Mouse (Mus musculus): ENCODE measurements at regions not wholly inside any gene's neighbourhood (a gene's known extent, or its start where the extent isn't known, plus 50 kb on each side); places are given as distances from the start of the nearest gene placed in this dataset.

DNA sequence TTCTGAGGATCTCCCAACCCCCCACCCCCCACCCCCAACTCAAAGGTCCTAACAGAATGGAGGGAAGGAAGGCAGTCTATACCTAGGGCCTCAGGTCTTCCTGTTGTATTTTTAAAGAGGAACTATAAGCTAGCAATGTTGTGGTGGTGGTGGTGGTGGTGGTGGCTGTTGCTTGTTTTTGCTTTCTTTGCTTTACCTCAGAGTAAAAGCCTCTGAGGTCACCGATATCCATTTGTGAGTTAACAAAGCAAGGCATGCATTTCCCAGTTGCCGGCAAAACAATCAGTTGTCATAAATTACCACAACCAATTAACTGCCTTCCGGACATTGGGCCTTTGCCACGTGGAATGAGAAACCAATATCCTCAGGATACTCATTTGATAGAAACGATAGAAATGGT is 191.9 kb upstream of the Map3k1 start:
- DNase-seq (ENCODE audit: extremely low read depth, low read depth), result no peak

DNA sequence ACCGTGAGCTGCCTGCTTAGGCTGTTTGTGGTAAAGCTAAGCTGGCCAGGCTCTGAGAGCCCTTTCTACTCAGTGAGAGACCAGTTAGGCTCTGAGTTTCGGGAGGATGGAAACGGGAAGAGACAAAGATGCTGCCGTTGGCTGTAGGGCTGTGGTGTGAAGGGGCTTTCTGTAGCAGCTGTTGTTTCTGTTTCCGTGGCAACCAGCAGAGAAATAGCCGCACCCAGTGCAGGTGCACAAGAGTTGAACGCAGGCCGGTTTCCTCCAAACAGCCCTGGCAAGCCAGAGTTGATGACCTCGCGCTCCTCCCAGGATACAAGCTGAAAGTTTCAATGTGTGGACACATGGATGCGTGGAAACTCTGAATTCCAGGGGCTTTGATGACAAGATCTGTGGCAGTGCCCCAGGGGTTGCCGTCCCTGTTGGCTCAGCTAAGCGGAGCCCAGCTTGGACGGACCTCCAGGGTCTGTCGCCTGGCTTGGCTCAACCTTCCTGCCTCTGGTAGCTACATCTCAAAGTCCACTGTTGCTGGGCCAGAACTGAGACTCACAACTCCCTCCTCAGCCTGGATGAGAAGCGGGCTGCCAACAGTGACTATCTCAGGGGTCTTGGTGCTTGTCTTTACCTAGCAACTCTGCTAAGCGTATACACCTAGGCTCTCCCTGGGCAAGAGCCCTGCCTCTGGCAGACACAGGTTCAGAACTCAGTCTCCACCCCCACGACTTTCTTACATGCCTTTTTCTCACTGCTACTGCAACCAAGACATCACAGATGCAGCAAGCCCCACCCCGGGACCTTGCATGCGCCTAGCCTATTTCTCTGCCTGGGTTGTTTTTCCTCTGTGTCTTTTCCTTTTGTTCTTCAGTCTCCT is 192.6 kb upstream of the Map3k1 start:
- no peak for DNase-seq (ENCODE audit: extremely low read depth, low read depth)

DNA sequence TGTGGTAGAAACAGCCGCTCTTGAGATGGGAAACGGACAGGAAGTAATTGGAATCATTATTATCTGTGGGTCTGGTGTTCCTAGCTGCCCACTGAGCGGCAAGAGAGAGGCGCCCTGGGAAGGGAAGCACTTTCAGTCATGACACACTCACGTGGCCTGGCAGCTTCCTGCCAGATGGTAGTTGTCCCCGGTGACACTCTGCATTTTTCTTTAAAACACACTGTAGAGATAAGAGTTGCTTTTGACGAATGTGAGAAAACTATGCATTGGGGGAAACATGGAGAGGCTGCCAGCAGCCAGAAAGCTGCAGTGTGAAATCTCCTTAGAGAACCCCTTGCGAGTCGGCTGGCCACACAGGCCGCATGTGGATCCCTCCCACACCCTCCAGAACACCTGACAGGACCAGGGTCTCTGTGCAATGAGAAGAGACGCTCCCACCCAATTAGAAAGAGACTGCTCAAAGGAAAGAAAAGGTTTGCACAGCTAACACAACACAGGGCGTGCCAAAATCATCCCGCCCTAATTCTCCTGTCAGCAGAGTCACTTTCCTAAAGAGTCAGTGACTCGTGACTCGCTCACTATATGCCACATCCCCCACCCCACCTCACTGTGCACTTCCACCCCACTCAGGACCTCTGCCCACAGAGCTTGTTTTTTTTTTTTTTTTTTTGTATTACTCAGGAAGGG is 194.0 kb upstream of the Map3k1 start:
- DNase-seq (ENCODE audit: extremely low read depth, low read depth), result no peak

DNA sequence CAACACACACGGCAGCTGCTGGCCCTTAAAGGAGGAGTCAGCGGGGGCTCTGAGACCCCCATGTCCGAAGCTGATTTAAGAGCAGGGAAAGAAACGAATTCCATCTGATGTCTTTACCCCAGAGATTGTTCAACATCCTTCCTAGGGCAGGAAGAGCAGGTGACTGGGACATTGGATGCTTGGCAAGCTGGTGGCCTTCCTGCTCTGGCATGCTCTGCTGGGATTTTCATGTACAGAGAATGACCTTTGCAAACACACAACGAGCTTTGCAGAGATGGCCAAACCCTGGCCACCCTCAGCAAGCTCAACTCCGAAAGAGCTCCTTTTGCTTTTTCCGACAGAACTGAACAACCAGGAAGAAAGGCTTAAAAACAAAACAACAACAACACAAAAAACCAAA is 194.7 kb upstream of the Map3k1 start:
- no peak for DNase-seq (ENCODE audit: extremely low read depth, low read depth)

DNA sequence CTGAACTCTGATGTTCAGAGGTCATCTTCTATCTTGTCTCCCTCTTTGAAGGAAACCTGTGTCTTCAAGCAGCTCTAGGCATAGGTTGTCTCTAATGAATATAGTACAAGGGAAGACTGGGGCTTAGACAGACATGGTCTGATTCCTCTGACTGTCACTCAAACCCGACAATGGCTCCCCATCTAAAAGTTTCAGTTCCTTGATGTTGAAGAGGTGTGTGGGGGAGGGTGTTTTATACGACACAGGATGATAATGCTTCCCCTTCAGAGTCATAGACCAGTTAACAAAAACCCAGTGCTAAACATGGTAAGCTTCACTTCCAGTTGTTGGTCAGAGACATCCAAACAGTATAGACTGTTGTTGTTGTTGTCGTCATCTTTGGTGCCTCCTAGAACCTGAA is 195.3 kb upstream of the Map3k1 start:
- DNase-seq (ENCODE audit: extremely low read depth, low read depth), result no peak

DNA sequence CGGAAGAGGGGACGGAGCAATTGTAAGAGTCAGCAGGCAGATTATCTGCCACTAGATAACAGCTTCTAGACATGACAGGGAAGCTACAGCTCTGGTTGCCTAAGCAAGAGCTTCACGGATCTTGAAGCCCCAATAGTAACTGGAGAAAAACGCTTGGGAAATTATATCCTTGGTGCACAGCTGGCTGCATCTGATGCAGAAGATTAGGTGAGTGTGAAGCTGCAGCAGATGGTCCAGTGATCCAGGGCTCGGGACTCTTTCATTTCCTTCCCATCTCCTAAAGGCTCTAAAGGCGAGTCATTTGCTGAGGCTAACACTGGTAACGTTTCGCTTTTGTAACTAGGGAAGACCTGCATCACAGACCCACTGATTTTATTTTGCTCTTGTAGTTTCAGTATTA is 196.6 kb upstream of the Map3k1 start:
- no peak for DNase-seq (ENCODE audit: extremely low read depth, low read depth)

DNA sequence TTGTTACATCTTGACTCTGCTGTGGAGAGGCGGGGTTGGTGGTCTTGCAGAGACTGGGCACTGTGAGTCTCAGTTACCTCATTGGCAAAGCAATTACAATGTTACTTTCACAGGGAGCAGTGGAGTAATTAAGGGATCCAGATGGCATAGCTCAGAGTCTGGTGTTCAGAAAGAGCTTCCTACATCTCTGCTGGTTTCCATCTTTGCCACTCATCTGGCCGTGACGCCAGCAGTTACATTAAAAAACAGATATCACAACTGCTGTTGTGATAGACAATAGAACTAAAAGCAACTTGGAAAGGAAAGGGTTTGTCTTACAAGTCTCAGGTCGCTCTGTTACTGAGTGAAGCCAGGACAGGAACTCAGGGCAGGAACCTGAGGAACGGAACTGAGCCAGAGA is 200.0 kb upstream of the Map3k1 start:
- no peak for DNase-seq (ENCODE audit: extremely low read depth, low read depth)

DNA sequence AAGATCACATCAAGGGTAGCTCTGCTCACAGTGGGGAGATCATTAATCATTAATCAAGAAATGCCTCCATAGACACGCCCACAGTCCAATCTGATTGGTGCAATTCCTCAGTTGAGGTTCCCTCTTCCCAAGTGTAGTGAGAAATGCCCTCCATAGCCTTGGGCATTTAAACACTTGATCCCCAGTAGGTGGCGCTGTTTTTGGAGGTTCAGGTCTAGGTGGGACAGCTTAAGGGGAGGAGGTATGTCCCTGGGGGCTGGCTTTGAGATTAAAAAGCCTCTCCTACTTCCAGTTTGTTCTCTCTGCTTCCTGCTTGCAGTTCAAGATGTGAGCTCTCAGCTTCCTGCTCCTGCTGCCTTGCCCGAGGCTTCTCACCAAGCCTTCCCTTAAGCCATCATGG is 200.5 kb upstream of the Map3k1 start:
- DNase-seq (ENCODE audit: extremely low read depth, low read depth), result no peak

DNA sequence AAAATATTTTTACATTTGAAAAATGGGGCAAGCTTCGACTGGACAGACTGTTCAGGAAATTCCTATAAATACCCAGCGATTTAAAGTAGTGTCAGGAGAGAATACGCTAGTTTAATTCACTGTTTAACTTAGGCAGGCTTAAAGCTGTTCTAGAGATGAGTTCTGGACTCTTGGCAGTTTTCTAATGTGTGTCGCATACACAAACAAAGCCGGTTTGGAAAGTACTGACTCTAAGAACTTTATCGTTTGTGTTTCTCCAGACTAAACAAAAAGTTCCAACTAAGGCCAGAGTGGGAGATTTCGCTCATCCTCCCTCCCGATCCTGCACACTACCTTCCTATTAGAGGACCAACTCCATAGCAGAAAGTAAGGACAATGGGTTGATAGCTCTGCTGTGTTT is 201.7 kb upstream of the Map3k1 start:
- no peak for DNase-seq (ENCODE audit: extremely low read depth, low read depth)

DNA sequence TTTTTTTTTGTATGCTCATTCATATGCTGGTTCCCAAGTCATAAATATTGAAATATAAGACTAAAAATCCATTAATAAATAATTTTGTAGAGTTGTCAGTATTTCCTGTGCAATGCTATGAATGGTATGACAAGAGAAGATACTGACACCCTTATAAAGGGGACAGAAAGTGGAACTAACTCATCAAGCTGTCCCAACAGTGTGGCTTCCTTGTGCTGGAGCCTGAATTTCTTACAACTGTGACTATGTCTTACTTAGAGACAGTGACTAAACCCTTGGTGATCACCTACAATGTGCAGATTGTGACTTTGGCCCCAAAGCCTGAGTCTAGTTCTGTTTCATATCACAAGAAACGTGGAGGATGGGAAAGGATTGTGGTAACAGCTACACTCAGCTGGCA is 203.8 kb upstream of the Map3k1 start:
- no peak for DNase-seq (ENCODE audit: extremely low read depth, low read depth)

DNA sequence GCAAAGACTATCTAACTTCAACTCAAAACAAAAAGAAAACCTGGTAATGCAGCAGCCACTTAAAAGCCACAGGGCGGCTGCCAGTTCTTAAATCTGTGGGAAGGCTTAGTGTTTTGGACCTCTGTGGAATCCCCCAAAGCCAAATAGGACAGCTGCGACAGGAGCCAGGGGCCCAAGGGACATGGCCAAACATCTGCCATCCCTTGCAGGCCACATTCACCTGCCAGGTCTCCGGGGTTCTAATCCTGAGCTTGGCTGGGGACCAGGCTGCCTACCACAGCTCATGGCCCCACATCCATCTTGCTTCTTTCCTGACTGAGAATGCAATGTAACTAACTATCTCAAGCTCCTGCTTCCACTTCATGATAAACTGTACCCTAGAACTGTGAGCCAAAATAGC is 206.3 kb upstream of the Map3k1 start:
- DNase-seq (ENCODE audit: extremely low read depth, low read depth), result no peak

DNA sequence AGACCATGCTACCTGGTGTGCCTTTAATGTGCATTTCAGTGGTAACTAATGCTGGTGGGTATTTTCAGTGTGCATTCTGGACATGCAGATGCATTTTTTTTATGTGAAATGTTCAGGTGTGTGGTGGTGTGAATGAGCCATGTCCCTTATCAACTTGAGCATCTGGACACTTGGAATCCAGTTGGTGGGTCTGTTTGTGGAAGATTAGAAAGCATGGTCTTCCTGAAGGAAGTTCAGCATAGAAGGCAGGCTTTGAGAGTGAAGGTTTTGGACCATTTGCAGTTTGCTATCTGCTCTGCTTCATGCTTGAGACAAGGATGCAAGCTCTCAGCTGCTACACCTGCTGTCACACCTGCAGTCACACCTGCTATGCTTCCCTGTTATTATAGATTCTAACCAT is 207.5 kb upstream of the Map3k1 start:
- DNase-seq (ENCODE audit: extremely low read depth, low read depth), result no peak

DNA sequence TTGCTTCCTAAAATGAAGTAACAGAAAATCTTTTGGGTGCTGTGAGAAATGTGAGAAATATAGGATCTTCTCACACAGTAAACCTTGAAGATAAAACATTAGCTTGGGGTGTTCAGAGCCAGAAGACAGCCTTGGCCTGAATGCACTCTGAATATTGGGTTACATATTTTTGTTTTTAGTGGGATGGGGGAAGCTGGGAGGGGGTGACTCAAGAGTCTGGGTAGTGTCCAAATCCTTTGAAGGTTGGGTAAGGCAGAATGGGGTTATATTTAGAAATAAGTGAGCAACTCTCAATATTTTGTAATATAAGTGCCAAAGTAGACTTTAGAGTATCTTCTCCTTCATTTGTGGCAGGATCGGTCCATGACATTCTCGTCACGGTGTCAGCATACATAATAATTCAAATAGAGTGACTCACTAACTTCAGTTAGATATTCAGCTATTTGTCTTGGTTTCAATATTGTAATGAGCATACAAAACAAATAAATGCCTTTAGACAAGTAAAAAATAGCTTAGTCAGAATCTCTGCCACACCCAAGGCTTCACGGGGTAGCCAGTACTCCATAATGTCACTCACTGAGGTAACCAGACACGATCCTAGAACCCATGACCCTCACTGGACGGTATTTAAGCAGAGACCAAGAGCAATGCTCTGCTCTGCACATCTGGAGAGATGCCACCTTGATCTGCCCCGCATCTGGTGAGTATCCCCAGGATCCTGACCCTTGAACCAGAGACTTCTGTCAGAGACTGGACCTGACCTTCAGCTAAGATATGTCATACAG is 209.9 kb upstream of the Map3k1 start:
- DNase-seq (ENCODE audit: extremely low read depth, low read depth), result no peak

DNA sequence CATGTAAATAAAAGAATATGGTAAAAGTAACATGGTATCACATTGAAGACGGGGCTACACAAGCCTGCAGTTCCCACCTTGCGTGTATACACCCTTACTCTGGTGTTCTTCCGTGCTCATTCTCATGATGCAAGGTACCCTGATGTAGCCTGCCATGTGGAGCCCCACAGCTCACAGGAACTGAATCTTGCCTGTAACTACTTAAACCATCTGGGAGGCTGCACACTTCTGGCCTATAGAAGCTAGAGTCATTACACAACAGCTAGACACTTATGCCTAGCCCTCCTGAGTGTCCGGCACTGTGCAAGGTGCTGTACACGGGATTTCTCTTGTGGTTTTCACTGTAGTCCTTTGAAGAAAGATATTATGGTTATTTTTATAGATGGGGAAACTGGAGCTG is 210.8 kb upstream of the Map3k1 start:
- DNase-seq (ENCODE audit: extremely low read depth, low read depth), result no peak

DNA sequence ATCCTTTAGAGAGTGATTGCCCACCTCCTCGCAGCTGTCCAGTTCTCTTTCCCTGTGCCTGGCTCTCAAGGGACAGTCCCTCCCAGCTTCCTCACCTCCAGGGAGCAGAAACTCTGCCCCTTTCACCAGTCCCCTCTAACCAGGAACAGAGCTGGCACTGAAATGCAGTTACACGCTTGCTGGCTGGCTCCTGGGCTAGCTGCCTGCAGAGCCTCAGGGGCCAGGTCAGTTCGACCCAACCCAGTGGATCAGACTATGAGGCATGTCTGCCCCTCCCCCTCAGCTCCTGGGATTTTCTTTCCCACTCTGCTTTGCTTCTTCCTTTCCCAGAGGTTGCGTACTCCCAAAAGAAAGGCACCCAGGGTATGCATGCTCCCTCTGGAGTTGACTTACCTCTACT is 214.4 kb upstream of the Map3k1 start:
- no peak for DNase-seq (ENCODE audit: extremely low read depth, low read depth)

DNA sequence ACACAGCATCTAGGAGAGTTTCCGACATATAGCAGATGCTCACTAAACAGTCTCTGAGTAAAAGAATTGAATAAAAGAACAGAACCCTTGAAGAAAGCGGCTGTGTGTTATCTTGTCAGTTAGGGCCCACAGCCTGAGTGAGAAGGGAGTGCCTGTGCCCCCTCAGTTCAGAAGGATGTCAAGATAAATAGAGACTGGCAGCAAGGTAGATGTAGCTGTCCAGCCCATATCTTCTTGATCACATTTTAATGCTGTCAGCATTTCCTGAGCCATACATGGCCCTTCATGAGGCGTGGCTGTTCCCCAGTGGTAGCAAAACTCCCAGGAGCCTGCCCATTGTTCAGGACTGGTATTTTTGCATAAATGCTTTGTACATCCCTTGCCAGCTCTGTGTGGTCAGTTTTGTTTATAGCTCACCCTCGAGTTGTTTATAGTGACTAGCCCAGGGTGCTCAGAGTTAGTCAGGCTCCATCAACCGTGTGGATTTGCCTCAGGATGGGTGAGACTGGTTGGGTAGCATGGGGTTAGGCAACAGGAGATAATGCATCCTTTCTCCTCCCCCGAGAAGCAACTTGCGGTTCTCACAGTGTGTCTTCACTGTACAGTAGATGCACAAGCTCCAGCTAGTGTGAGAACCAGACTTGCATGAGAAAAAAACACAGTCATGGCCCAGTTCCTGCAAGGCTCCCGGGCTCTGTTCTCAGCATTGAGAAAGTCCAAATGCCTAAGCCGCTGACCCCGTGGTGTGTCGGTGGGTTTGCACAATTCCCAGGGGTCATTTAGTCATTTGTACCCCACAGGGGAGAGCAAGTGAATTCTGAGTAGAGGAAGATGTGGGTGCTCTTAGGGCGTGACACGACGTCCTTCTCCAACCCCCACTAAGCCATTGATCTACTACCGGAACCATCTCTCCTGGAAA is 216.1 kb upstream of the Map3k1 start:
- DNase-seq (ENCODE audit: extremely low read depth, low read depth), result no peak

DNA sequence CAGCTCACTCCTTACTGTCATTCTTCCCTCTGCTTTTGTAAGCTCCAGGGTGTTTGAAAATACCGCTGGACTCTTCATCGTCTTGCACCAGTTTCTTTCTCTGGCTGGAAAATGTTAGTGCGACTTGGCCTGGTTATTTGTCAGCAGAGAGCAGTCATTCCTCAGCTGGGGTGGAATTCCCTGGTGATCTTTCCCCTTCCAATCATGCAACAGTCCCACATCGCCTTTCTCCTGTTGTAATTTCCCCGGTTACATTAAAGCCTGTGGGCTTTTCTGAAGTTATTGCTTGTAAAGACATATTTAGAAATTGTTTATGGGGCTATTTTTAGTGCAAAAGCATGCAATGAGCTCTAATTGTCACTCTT is 216.8 kb upstream of the Map3k1 start:
- no peak for DNase-seq (ENCODE audit: extremely low read depth, low read depth)

DNA sequence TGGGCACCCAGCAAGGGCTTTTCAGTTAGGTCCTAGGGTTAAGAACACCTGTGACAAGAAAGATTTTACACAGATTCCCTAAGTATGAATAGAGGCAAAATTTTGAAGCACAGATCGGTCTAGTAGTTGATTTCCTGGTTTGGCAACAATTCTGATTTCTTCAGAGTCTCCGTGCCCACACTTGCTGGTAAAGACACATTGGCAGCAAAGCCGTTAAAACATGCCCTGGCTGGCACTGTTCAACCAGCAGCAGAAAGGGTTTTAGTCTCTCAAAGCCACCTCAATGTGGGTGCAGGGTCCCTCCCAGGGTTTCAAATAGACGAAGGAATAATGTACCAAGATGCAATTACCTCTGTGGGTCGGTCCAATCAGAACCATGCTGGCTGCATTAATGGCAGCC is 218.9 kb upstream of the Map3k1 start:
- no peak for DNase-seq (ENCODE audit: extremely low read depth, low read depth)

DNA sequence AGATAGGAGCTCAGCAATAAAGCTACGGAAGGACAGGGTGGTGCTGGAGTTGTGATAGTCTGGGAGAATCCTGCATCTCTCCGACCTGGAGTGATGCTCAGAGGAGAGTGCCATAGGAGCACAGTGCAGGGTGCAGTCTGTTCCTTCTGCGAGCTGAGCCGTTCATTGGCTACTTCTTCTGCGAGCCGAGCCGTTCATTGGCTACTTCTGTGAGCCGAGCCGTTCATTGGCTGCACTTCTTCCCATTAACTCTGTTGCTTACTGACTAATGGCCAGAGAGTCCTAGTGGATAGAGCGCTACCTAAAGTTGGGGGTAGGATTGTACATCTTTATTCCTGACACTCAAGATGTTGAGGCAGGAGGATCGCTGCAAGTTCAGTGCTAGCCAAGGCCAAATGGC is 222.3 kb upstream of the Map3k1 start:
- DNase-seq (ENCODE audit: extremely low read depth, low read depth), result no peak

DNA sequence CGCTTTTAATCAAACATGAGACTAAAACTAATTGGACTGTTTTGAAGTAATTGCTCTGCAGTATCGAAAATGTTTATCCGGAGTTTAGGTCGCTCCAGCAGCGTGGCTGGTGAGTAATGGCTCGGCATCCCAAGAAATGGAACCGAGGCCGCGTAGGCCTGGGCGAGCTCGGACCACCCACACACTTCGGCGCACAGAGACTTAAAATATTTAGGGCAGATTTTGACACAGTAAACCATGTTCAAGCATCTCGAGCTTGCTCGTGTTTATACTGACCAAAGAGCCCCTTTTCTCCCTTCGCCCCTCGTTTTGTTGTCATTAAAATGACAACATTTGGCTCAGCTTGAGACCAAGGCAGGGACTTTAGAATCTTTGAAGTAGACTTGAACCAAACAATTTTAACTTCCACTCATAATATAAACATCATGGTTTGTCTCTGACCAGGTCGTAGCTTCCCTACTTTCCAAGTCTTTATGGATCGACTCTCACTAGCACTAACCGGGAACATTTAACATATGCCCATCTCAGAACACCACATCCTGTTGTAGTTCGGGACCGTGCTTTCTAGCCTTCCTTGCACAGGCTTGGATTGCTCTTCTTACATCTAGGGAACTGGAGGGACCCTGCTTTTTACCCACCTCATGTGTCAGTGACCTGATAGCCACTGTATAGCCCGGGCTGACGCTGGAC is 223.0 kb upstream of the Map3k1 start:
- DNase-seq (ENCODE audit: extremely low read depth, low read depth), result no peak
